Mouse (Mus musculus) lung, postnatal 0 days (tissue): ENCODE measurements around the gene Bod1l.

Source experiments
- CTCF ChIP-seq: IDR thresholded peaks from 2 replicates; pipeline ENCODE4 v1.5.1; 2016; ENCODE audit warnings: antibody characterized with exemption, mild to moderate bottlenecking
- EP300 ChIP-seq: IDR thresholded peaks from 2 replicates; pipeline ENCODE4 v1.6.1; 2016; ENCODE audit warnings: antibody characterized with exemption, mild to moderate bottlenecking, control low read depth

DNA sequence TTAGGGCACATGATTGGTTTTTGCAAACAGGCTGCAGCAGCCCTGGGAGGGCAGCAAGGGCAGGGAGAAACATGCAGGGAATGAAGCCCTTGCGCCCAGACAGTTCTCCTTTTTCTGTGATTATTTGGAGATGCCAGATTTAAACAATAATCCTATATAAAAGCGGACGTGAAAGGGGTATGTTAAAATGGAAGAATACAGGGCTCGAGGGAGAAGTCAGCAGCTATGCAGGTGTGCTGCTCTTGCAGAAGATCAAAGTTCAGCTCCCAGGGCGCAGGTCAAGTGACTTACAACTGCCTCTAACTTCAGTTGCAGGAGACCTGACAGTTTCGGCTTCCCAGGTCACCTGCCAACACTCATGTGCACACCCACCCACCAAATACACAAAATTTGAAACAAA, 31.6 kb downstream of the Bod1l start:
- TF ChIP-seq CTCF (no peak), EP300 (no peak)
